Mouse (Mus musculus) CH12.LX (cell line): Measurements from ENCODE around the gene Ngfr. TPM values are rescaled to one million over a fixed set of nuclear protein-coding genes. Genes with fewer than 3 reads are reported as not detected.

Experiments
- DNase-seq: peaks from one replicate; pipeline ENCODE4 v3.0.0-alpha.2; 2013; ENCODE audit errors: extremely low read depth
- H3K27ac ChIP-seq: 2 replicates; pipeline ENCODE4 v1.5.1; 2012; ENCODE audit warnings: low read depth, mild to moderate bottlenecking, control low read depth, moderate library complexity; ENCODE audit not compliant: insufficient read depth
- H3K27me3 ChIP-seq: replicated peaks from 2 replicates; pipeline ENCODE3; 2012; ENCODE audit warnings: inconsistent platforms
- H3K36me3 ChIP-seq, 2 experiments: replicated peaks in 1 of 2; 2 replicates each; pipeline versions ENCODE3 to v1.6.1; 2012; ENCODE audit warnings: inconsistent platforms in 1 of 2, low read length in 1 of 2, mild to moderate bottlenecking in 1 of 2, mixed read lengths in 1 of 2, moderate library complexity in 1 of 2; ENCODE audit not compliant: control insufficient read depth in 1 of 2, insufficient read depth in 1 of 2
- H3K4me1 ChIP-seq, 2 experiments: 2 replicates each; pipeline ENCODE4 v1.6.1; 2012; ENCODE audit warnings: inconsistent platforms in 1 of 2, moderate library complexity in 1 of 2; ENCODE audit not compliant: insufficient read depth in 2 of 2, control insufficient read depth in 1 of 2
- H3K4me2 ChIP-seq: 2 replicates; pipeline ENCODE4 v1.6.1; 2012; ENCODE audit warnings: low read depth, mild to moderate bottlenecking, control low read depth; ENCODE audit not compliant: poor library complexity, insufficient read depth, severe bottlenecking
- H3K4me3 ChIP-seq, 3 experiments: fragments of 150-350 bp in 1 of 3; sonication (generic) in 1 of 3; replicated peaks in 1 of 3; 2 replicates each; pipeline versions ENCODE3 to v1.5.1; 2011 to 2012; ENCODE audit warnings: low read depth in 2 of 3, low read length in 2 of 3, mild to moderate bottlenecking in 2 of 3, moderate library complexity in 2 of 3, control low read depth in 1 of 3, improper control_type of control experiment in 1 of 3, inconsistent platforms in 1 of 3, mixed read lengths in 1 of 3; ENCODE audit not compliant: poor library complexity in 1 of 3
- H3K79me2 ChIP-seq: replicated peaks from 2 replicates; pipeline ENCODE4 v1.6.1; 2012; ENCODE audit warnings: mild to moderate bottlenecking, moderate library complexity; ENCODE audit not compliant: control insufficient read depth, poor library complexity, insufficient read depth, severe bottlenecking; ENCODE audit errors: extremely low read depth
- H3K9ac ChIP-seq: 2 replicates; pipeline ENCODE4 v1.6.1; 2012; ENCODE audit warnings: low read depth, mild to moderate bottlenecking, control low read depth, moderate library complexity; ENCODE audit not compliant: insufficient read depth
- H3K9me3 ChIP-seq: replicated peaks from 2 replicates; pipeline ENCODE3; 2012; ENCODE audit warnings: low read length, inconsistent platforms, mixed read lengths
- CHD2 ChIP-seq: IDR thresholded peaks from 2 replicates; pipeline ENCODE4 v1.6.1; 2011; ENCODE audit warnings: low read length, improper control_type of control experiment
- CTCF ChIP-seq, 2 experiments: IDR thresholded peaks in 1 of 2; conservative IDR thresholded peaks in 1 of 2; 2 replicates each; pipeline ENCODE4 v1.5.1; 2011 to 2012; ENCODE audit warnings: low read depth in 2 of 2, low read length in 2 of 2, improper control_type of control experiment in 1 of 2, inconsistent platforms in 1 of 2, mild to moderate bottlenecking in 1 of 2, moderate library complexity in 1 of 2
- GABPA ChIP-seq: IDR thresholded peaks from 2 replicates; pipeline ENCODE4 v1.6.1; 2012; ENCODE audit warnings: low read depth, low read length, improper control_type of control experiment, inconsistent platforms; ENCODE audit not compliant: insufficient replicate concordance
- HCFC1 ChIP-seq: IDR thresholded peaks from 2 replicates; pipeline ENCODE4 v1.6.1; 2012; ENCODE audit warnings: low read depth, mild to moderate bottlenecking, inconsistent platforms, low read length, improper control_type of control experiment
- JUND ChIP-seq: conservative IDR thresholded peaks from 2 replicates; pipeline ENCODE4 v1.6.1; 2011; ENCODE audit warnings: low read depth, low read length, improper control_type of control experiment
- KAT2A ChIP-seq: IDR thresholded peaks from 2 replicates; pipeline ENCODE4 v1.6.1; 2012; ENCODE audit warnings: low read length, improper control_type of control experiment, inconsistent platforms; ENCODE audit not compliant: insufficient replicate concordance
- MAFK ChIP-seq: IDR thresholded peaks from 2 replicates; pipeline ENCODE4 v1.6.1; 2011; ENCODE audit warnings: low read length, improper control_type of control experiment; ENCODE audit not compliant: insufficient replicate concordance
- MAX ChIP-seq: IDR thresholded peaks from 2 replicates; pipeline ENCODE4 v1.6.1; 2011; ENCODE audit warnings: low read length, improper control_type of control experiment
- MAZ ChIP-seq: IDR thresholded peaks from 2 replicates; pipeline ENCODE4 v1.6.1; 2012; ENCODE audit warnings: low read depth, mild to moderate bottlenecking, inconsistent platforms, low read length, improper control_type of control experiment, moderate library complexity
- MEF2A ChIP-seq: IDR thresholded peaks from 2 replicates; pipeline ENCODE4 v1.6.1; 2014; ENCODE audit warnings: low read depth, mild to moderate bottlenecking, inconsistent platforms, low read length, improper control_type of control experiment, borderline replicate concordance
- MYC ChIP-seq: IDR thresholded peaks from 2 replicates; pipeline ENCODE4 v1.6.1; 2011; ENCODE audit warnings: low read depth, mild to moderate bottlenecking, improper control_type of control experiment, low read length
- NRF1 ChIP-seq: IDR thresholded peaks from 2 replicates; pipeline ENCODE4 v1.6.1; 2014; ENCODE audit warnings: low read depth, mild to moderate bottlenecking, inconsistent platforms, low read length, improper control_type of control experiment, moderate library complexity
- SIN3A ChIP-seq: IDR thresholded peaks from 2 replicates; pipeline ENCODE4 v1.6.1; 2012; ENCODE audit warnings: low read length, improper control_type of control experiment, inconsistent platforms
- TCF12 ChIP-seq: IDR thresholded peaks from 2 replicates; pipeline ENCODE4 v1.6.1; 2014; ENCODE audit warnings: low read depth, mild to moderate bottlenecking, inconsistent platforms, low read length, improper control_type of control experiment
- USF1 ChIP-seq: IDR thresholded peaks from 2 replicates; pipeline ENCODE4 v1.6.1; 2014; ENCODE audit warnings: low read depth, mild to moderate bottlenecking, inconsistent platforms, low read length, improper control_type of control experiment
- ZC3H11A ChIP-seq: IDR thresholded peaks from 2 replicates; pipeline ENCODE4 v1.6.1; 2012; ENCODE audit warnings: low read depth, mild to moderate bottlenecking, inconsistent platforms, low read length, improper control_type of control experiment
- ZKSCAN1 ChIP-seq: IDR thresholded peaks from 2 replicates; pipeline ENCODE4 v1.6.1; 2012; ENCODE audit warnings: low read depth, inconsistent platforms, low read length, improper control_type of control experiment, borderline replicate concordance
- dilution Hi-C: fragments of 300-500 bp; cut with MboI; formaldehyde crosslinking; loops from 2 replicates; pipeline ENCODE4 v1.14.3; 2020; ENCODE audit warnings: low sequenced_read_pairs; ENCODE audit not compliant: extremely low pct_unique_long_range_greater_than_20kb, extremely low pct_ligation_motif_present
- in situ Hi-C: fragments of 300-500 bp; cut with MboI; formaldehyde crosslinking; loops from 3 replicates; pipeline ENCODE4 v1.14.3; 2019; ENCODE audit warnings: low sequenced_read_pairs, low pct_ligation_motif_present, low pct_unique_long_range_greater_than_20kb, mixed read lengths
- polyA plus RNA-seq: library from polyadenylated mRNA; unstranded; fragments of >175 nt; gene quantifications from 2 replicates; pipeline ENCODE4 v1.2.1, GENCODE M21; 2012; ENCODE audit warnings: low read depth; ENCODE audit not compliant: insufficient read length
- total RNA-seq, 2 experiments: library from RNA; depleted of rRNA; stranded (reverse); fragments of 300-350 nt in 1 of 2; fragments of >200 nt in 1 of 2; gene quantifications; 2 replicates each; pipeline ENCODE4 v1.2.3; 2012 to 2014

Ngfr gene
- total and polyA plus RNA-seq, 3 experiments = not detected

- Histone ChIP-seq H3K4me3 (no peak overlapping the region), H3K27ac (no peak overlapping the region), H3K9me3 (no peaks in the 10 kb centered on the region), H3K4me2 (no peak overlapping the region), H3K27me3 (peaks cover 79% of the 10 kb centered on the region), H3K79me2 (no peaks in the 10 kb centered on the region), H3K36me3 (no peaks in the 10 kb centered on the region), H3K9ac (no peak overlapping the region), H3K4me1 (no peaks in the 10 kb centered on the region)
- dilution Hi-C loops = no loop called here
- DNase-seq = no peak
- TF ChIP-seq MAFK = no peak
- no peak for TF ChIP-seq KAT2A
- TF ChIP-seq CTCF (conservative IDR thresholded peaks at IDR 0.05 in 1 of 2, IDR thresholded peaks at IDR 0.05 in 1 of 2; ENCODE audit: low read depth in 2 of 2, low read length in 2 of 2) = peak in 1 of 2 experiments; percentile 34; a peak in 2 of 4 replicates
- TF ChIP-seq ZKSCAN1 = no peak
- TF ChIP-seq CHD2 = no peak
- in situ Hi-C loops = loop anchor here (10.0 kb wide), 1 partner anchor 413 kb away; no protein-coding TSS in a partner anchor
Measured at GRCm38 (mm10) chr11:95528231-95528630, 59.3 kb downstream of the Ngfr start.

GRCm38 (mm10) chr11:95527307-95527706 is 60.2 kb downstream of the Ngfr start:
- Histone ChIP-seq H3K27ac (no peak overlapping the region), H3K9ac (no peak overlapping the region), H3K36me3 (no peaks in the 10 kb centered on the region), H3K4me2 (no peak overlapping the region), H3K9me3 (no peaks in the 10 kb centered on the region), H3K27me3 (peaks cover 79% of the 10 kb centered on the region), H3K79me2 (no peaks in the 10 kb centered on the region), H3K4me3 (no peak overlapping the region), H3K4me1 (no peaks in the 10 kb centered on the region)
- TF ChIP-seq GABPA (no peak), MAZ (no peak), KAT2A (no peak), USF1 (no peak), JUND (no peak), MAX (no peak), SIN3A (no peak), NRF1 (no peak), ZC3H11A (no peak), MEF2A (no peak), TCF12 (no peak), MYC (no peak), HCFC1 (no peak)
- in situ Hi-C loops (loop anchor here (10.0 kb wide), 1 partner anchor 413 kb away; no protein-coding TSS in a partner anchor), dilution Hi-C loops (no loop called here)
- DNase-seq = no peak
